Mouse (Mus musculus) olfactory bulb, adult 2 months (tissue): ENCODE data around the gene Prelp.

Source experiments
- CTCF ChIP-seq: fragments of 200-500 bp; IDR thresholded peaks from 2 replicates; pipeline ENCODE4 v1.5.1; 2012; ENCODE audit warnings: low read depth, mild to moderate bottlenecking, low read length, moderate library complexity; ENCODE audit not compliant: insufficient read depth
- POLR2A ChIP-seq: fragments of 200-500 bp; IDR thresholded peaks from 2 replicates; pipeline ENCODE4 v1.6.1; 2012; ENCODE audit warnings: mild to moderate bottlenecking, low read depth, low read length, moderate library complexity; ENCODE audit not compliant: insufficient read depth

DNA sequence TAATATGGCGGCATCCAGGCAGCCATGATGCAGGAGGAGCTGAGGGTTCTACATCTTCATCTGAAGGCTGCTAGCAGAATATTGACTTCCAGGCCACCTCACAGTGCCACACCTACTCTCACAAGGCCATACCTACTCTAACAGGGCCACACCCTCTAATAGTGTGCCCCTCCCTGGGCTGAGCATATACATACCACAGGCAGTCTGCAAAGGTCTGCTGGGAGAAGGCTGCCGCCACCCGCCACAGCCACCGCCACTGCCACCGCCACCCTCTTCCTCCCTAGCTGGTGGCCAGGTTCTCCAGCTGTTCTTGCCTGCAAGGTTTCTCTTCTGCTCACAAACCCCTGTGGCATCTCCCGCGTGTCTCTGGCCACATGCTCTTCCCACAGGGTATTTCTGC lies 35.4 kb downstream of the Prelp start:
- TF ChIP-seq POLR2A (no peak), CTCF (no peak)
